Mouse (Mus musculus) forebrain, embryonic 16.5 days (tissue): ENCODE measurements at regions not wholly inside any gene's neighbourhood (a gene's known extent, or its start where the extent isn't known, plus 50 kb on each side); places are given as distances from the start of the nearest gene placed in this dataset.

ENCODE experiments used
- ATAC-seq: fragments of 200-750 bp; cut with Nextera tagmentation; 2 replicates; pipeline ENCODE4 v1.8.0; 2017; ENCODE audit warnings: mild to moderate bottlenecking, moderate library complexity
- H3K27ac ChIP-seq: fragments of 300-500 bp; sonication (generic); 2 replicates; pipeline ENCODE4 v1.5.1; 2014; ENCODE audit warnings: low read length, control low read depth
- H3K27me3 ChIP-seq: fragments of 300-500 bp; sonication (generic); replicated peaks from 2 replicates; pipeline ENCODE4 v1.6.1; 2014; ENCODE audit warnings: low read length; ENCODE audit not compliant: control insufficient read depth, insufficient read depth
- H3K36me3 ChIP-seq: fragments of 300-500 bp; sonication (generic); 2 replicates; pipeline ENCODE4 v1.6.1; 2014; ENCODE audit not compliant: control insufficient read depth, insufficient read depth
- H3K4me1 ChIP-seq: fragments of 300-500 bp; sonication (generic); replicated peaks from 2 replicates; pipeline ENCODE4 v1.6.1; 2014; ENCODE audit warnings: low read length; ENCODE audit not compliant: control insufficient read depth, insufficient read depth
- H3K4me2 ChIP-seq: fragments of 300-500 bp; sonication (generic); 2 replicates; pipeline ENCODE4 v1.6.1; 2014; ENCODE audit warnings: mild to moderate bottlenecking, low read length, control low read depth
- H3K4me3 ChIP-seq: fragments of 300-500 bp; sonication (generic); replicated peaks from 2 replicates; pipeline ENCODE4 v1.5.1; 2014; ENCODE audit warnings: mild to moderate bottlenecking, low read length, control low read depth
- H3K9ac ChIP-seq: fragments of 300-500 bp; sonication (generic); replicated peaks from 2 replicates; pipeline ENCODE4 v1.6.1; 2014; ENCODE audit warnings: low read depth, low read length, control low read depth
- H3K9me3 ChIP-seq: fragments of 300-500 bp; sonication (generic); 2 replicates; pipeline ENCODE4 v1.6.1; 2016; ENCODE audit warnings: low read length; ENCODE audit not compliant: control insufficient read depth
- WGBS: fragments of 180-500 bp; shearing (Covaris S2); extraction: QIAGEN DNeasy Blood & Tissue Kit; methylation state at CpG from one replicate; pipeline ENCODE4 v1.1.7; 2014; 5-methylcytosine and 5-hydroxymethylcytosine counted together

DNA sequence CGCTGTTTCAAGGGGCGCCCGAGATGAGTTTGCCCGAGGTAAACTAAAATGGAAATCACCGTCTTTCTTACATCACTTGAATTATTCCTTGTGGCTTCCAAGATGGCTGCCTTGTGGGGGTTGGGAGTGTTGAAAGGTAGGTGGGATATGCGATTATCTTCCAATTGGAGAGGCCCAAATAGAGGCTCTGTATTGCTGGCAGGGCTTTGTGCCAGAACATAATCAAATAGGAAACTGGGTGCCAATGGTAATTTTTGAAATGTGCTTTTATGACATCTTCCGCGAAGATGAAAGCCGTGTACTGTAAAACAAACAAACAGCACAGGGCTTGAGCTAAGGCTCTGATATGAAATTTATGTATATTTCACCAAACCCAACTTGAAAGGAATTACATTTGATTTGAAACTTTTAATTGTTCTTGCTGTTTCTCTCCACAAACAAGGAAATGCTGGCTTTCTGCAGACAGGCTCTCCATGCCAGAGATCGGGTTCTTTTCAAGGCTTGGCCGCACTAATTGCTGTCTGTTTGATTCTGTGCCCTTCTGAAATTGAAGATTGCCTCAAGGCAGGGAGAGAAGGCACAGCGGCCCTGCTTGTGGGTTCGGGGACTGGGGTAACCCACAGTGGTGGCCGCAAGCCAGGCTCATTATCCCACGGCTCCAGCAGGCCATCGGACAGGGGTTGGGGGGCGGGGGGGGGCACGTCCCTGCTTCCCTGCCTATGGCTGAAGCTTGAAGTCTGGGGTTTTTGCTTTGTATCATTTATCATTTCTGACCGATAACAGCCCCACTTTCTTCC, 108.6 kb upstream of the Rpl34 start:
- 42% methylated on average over 19 of the region's 19 CpGs for whole genome bisulfite sequencing
- Histone ChIP-seq H3K4me1 (peaks cover 3% of the 10 kb centered on the region), H3K27me3 (no peaks in the 10 kb centered on the region), H3K27ac (peak overlapping the region; percentile 55), H3K9ac (0 out of 2 replicates have a peak overlapping the region, but pooled peaks have one; percentile 26), H3K4me3 (peak overlapping the region; percentile 27), H3K36me3 (no peaks in the 10 kb centered on the region), H3K4me2 (peak overlapping the region; percentile 41), H3K9me3 (no peaks in the 10 kb centered on the region)
- ATAC-seq, result peak; percentile 88

DNA sequence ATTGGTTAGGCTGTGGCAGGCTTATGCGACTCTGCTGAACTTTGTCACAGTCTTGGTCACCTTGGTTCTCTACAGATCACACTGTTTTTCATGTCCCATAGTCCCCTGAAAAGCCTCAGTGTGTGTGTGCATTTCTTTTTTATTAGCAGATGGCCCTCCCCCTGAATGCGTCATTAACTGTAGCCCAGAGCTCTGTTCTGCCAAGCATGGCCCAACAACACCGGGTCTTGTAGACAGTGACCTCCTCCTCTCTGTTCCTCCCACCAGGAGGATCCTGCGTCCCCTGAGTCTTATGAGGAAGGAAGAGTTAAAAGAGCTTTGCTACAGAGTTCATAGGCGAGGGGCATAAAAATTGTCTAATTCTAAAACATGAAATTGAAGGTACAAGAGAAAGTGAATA, 103.5 kb upstream of the Rpl34 start:
- no peaks in the 10 kb centered on the region for H3K9me3 ChIP-seq
- peaks cover 2% of the 10 kb centered on the region; the same call in 1 of the 2 replicates for H3K4me1 ChIP-seq

DNA sequence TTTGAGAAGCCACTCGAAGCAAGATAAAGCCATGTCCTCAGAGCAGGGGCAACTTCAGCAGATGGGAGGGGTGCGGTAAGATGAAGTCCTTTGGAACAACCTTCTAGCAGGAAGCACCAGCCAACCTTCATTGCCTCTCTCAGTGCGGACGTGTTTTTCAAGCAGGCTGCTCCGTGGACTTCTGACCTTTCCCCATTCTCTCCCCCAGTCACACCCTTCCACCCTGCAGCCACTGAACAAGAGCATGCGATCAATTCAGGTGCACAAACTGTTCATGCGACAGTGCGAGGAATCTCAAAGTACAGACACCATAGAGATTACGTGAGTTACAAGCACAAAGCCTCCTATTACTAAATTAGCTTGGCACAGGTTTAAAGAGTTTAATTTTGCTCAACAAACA, 102.9 kb upstream of the Rpl34 start:
- Histone ChIP-seq H3K27ac (no peak overlapping the region), H3K9me3 (no peaks in the 10 kb centered on the region), H3K9ac (no peak overlapping the region), H3K36me3 (no peaks in the 10 kb centered on the region), H3K4me2 (no peak overlapping the region), H3K4me3 (no peak overlapping the region), H3K27me3 (no peaks in the 10 kb centered on the region), H3K4me1 (peaks cover 2% of the 10 kb centered on the region; the same call in 1 of the 2 replicates)
- WGBS, result 45% methylated on average over 9 of the region's 9 CpGs
- no peak for ATAC-seq

More for the DNA sequence above, 103.5 kb upstream of the Rpl34 start:
- Histone ChIP-seq H3K27ac (no peak overlapping the region), H3K27me3 (no peaks in the 10 kb centered on the region), H3K4me2 (no peak overlapping the region), H3K4me3 (no peak overlapping the region), H3K36me3 (no peaks in the 10 kb centered on the region), H3K9ac (no peak overlapping the region)
- ATAC-seq, result no peak
- WGBS, result 59% methylated on average over 5 of the region's 5 CpGs

DNA sequence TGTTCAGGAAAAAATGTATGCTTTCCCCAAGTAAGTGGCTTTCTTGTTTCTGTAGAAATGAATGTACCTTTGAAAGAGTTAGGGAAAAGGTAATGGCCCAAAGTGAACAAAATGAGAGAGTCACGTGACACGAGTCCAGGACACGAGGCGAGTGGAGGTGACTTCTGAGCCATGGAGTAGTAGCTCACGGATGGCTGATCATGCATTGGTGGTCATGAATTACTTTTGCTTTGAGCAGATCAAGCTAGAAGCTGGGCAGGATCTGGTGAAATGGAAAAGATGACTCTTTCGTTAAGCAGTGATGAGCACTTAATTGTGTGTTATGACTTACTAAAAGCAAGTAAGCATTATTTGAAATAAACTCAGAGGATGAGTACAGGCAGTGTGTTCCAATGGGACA, 101.6 kb upstream of the Rpl34 start:
- H3K4me2 ChIP-seq, result no peak overlapping the region
- no peak overlapping the region for H3K4me3 ChIP-seq
- H3K9me3 ChIP-seq, result no peaks in the 10 kb centered on the region
- peaks cover 2% of the 10 kb centered on the region; the same call in 1 of the 2 replicates for H3K4me1 ChIP-seq
- WGBS, result 86% methylated on average over 6 of the region's 6 CpGs
- no peak for ATAC-seq
- H3K36me3 ChIP-seq, result no peaks in the 10 kb centered on the region
- no peak overlapping the region for H3K27ac ChIP-seq
- H3K27me3 ChIP-seq, result no peaks in the 10 kb centered on the region
- no peak overlapping the region for H3K9ac ChIP-seq

DNA sequence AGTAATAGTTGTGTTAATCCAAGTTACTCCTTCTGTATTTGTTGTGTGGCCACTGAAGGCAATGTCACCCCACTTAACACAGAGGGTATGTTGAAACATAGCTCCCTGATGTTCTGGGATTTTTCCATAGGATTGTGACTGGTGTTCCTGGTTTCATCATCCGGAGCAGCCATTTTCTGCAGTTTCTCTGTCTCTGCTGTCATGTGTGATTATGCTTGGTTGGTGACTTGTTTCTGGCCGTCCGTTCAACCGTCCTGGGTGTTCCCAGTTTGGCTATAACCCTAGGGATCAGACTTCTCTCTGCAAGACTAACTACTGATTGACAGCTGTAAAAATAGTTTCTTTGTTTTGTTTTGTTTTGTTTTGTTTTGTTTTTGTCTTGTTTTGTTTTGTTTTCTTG, 98.1 kb upstream of the Rpl34 start:
- Histone ChIP-seq H3K27ac (no peak overlapping the region), H3K9me3 (no peaks in the 10 kb centered on the region), H3K27me3 (no peaks in the 10 kb centered on the region), H3K4me3 (no peak overlapping the region), H3K36me3 (no peaks in the 10 kb centered on the region), H3K4me1 (peaks cover under 1% of the 10 kb centered on the region; the same call in 1 of the 2 replicates), H3K4me2 (no peak overlapping the region), H3K9ac (no peak overlapping the region)
- ATAC-seq, result no peak
- 61% methylated on average over 4 of the region's 4 CpGs for WGBS

DNA sequence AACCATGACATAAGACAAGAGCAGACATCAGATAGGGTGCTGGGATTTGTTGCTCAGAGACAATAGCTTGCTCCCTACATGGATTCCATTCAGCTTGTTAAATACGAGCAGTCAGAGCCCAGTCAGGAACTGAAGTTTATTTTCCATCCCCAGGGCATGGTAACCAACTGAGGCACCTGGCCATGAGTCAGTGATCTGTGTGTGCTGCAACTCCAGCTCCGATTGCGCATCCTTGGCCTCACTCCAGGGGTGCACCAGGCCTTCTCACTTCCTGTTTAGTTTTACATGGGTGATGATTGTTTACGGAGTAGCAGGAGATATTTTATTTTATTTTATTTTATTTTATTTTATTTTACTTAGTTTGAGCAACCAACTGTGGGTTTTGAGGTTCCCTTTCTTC, 97.7 kb upstream of the Rpl34 start:
- 75% methylated on average over 4 of the region's 4 CpGs for WGBS
- Histone ChIP-seq H3K27ac (no peak overlapping the region), H3K9me3 (no peaks in the 10 kb centered on the region), H3K4me1 (no peaks in the 10 kb centered on the region), H3K9ac (no peak overlapping the region), H3K4me3 (no peak overlapping the region), H3K4me2 (no peak overlapping the region), H3K27me3 (no peaks in the 10 kb centered on the region), H3K36me3 (no peaks in the 10 kb centered on the region)
- ATAC-seq, result no peak

DNA sequence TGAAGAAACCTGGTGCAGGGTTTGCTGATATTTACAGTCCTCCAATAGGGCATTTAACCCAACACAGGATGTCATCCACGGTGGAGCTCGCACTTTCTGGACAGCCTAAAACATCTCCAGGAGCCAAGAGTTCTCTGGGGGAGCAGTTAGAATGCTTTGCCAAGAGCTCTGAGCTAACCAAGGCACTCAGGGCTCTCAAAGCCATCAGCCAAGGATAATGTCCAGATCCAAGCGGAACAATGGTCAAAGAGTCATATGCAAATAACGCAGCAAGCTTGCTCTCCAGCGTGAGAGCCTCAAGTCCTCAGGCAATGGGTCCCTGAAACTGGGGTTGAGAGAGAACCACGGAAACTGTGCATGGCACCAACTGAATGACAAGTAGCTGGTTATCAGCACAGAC, 96.8 kb upstream of the Rpl34 start:
- no peak for ATAC-seq
- WGBS, result 77% methylated on average over 6 of the region's 6 CpGs

DNA sequence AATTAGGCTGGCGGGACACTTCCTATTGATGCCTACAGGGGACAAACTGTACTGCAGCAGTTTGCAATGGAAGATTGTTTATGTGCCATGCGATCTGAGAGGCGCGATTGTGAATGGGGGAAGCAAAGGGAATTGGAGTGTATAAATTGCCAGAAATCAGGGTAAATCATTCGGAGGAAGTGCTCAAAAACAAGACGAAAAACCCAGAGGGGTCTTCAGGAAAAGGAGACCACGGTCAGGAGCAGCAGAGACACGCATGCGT, 89.6 kb upstream of the Rpl34 start:
- Histone ChIP-seq H3K4me2 (no peak overlapping the region), H3K4me1 (no peaks in the 10 kb centered on the region), H3K36me3 (no peaks in the 10 kb centered on the region), H3K9ac (no peak overlapping the region), H3K4me3 (no peak overlapping the region), H3K9me3 (no peaks in the 10 kb centered on the region), H3K27ac (no peak overlapping the region), H3K27me3 (no peaks in the 10 kb centered on the region)
- 71% methylated on average over 9 of the region's 9 CpGs for WGBS
- ATAC-seq, result no peak

More for the DNA sequence above, 96.8 kb upstream of the Rpl34 start:
- no peak overlapping the region for H3K27ac ChIP-seq
- no peaks in the 10 kb centered on the region for H3K9me3 ChIP-seq
- no peak overlapping the region for H3K9ac ChIP-seq
- H3K27me3 ChIP-seq, result no peaks in the 10 kb centered on the region
- H3K4me1 ChIP-seq, result no peaks in the 10 kb centered on the region
- H3K4me2 ChIP-seq, result no peak overlapping the region
- H3K36me3 ChIP-seq, result no peaks in the 10 kb centered on the region
- H3K4me3 ChIP-seq, result no peak overlapping the region

DNA sequence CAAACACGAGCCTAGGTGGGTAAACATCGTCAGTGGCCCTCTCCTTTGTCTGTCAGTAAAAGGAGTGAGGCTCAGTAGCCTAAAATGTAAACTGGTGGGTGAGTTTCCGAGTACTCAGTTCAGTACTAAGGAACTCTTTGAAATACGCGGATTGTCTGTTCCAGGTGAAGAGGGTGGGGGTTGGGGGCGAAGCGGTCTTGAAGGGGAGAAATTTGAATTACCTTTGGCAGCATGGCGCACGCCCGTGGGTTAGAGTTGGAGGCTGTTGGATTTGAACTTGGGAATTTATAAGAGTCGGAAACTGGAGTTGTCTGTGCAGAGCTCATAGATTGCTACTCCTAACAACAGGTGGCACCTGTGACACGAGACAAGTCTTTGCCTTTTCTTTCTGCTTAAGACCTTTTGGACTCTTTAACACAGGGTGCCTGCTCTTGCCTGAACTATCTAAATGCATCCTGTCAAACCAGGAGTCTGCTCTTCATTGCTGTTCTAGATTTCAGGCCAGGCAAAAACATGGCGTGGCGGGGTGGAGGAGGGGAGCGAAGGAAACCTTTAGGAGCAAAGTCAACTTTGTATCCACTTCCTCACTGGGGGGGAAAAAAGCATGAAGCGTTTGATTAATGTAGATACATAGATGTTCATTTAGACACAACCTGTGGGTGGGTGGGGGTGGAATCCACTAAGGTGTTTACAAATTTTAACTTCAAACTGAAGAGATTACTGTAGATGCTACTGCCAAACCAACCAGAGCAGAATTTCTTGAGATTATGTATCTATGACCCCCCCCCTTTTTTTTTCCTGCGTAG, 89.0 kb upstream of the Rpl34 start:
- Histone ChIP-seq H3K36me3 (no peaks in the 10 kb centered on the region), H3K27me3 (no peaks in the 10 kb centered on the region), H3K4me2 (peak overlapping the region; percentile 62), H3K9me3 (no peaks in the 10 kb centered on the region), H3K4me3 (peak overlapping the region; percentile 41), H3K27ac (no peak overlapping the region), H3K4me1 (no peaks in the 10 kb centered on the region), H3K9ac (peak overlapping the region; percentile 44)
- peak; percentile 73 for ATAC-seq
- WGBS, result 41% methylated on average over 17 of the region's 17 CpGs
